Mouse (Mus musculus): ENCODE measurements around the gene Hmg20a.

Hmg20a gene

GRCm38 (mm10) chr9:56451570-56451969 lies 33.2 kb downstream of the Hmg20a start:
- DNase-seq, result no peak

GRCm38 (mm10) chr9:56453038-56453815 lies 34.8 kb downstream of the Hmg20a start:
- DNase-seq, result no peak

DNA sequence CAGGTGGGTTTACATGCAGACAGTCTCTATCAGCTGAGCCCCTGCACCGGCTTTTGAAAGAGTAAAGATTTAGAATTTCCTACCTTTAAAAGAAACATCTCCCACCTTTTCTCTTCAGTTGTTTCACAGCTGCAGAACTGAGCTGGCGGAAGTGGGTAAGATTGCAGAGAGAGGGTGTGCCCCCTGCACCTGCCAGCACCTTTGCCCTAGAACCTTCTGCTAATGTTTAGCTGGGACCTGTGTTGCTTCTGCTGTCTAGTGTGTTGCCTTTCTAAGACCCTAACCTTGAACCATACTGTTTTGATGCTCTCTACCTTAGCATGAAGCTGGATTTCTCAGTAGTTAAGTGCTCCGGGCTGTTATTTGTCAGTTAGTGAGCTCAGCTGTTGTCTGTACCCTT lies 38.0 kb downstream of the Hmg20a start:
- DNase-seq, result no peak

DNA sequence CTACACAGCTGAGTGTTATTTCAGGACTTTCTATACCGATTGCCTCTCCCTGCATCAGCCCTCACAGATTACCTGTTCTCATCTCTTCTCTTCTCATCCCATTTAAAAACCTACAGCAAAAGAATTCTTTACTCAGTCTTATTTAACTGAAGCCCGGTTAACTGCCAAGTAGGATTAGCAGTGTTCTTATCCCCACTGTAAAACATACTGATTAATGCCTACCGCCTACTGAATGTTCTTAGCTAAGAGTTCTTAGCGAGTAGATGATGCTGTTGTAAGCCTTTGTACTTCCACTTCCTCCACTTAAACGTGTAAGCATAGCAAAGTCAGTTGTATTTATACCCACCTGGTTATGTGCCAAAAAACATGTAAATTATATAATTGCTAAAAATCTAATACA lies 42.6 kb downstream of the Hmg20a start:
- no peak for DNase-seq

DNA sequence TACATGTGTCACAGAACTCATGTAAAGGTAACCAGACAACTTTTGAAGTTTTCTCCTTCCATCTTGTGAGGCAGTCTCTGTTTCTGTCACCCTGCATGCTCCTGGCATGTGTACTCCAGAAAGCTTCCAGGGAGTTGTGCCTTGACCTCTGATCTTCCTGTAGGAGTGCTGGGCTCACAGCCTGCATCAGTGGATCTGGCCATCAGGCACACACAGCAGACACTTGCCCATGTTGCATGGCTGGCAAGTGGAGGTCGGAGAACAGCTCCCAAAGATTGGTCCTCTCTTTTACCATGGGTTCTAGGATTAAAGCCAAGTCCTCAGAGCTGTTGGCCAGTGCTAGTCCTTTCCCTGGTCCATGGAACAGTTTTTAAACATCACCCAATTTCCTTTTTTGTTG lies 44.2 kb downstream of the Hmg20a start:
- DNase-seq, result no peak

- DNase-seq, result no peak
Measured at GRCm38 (mm10) chr9:56463046-56463445, 44.6 kb downstream of the Hmg20a start.

DNA sequence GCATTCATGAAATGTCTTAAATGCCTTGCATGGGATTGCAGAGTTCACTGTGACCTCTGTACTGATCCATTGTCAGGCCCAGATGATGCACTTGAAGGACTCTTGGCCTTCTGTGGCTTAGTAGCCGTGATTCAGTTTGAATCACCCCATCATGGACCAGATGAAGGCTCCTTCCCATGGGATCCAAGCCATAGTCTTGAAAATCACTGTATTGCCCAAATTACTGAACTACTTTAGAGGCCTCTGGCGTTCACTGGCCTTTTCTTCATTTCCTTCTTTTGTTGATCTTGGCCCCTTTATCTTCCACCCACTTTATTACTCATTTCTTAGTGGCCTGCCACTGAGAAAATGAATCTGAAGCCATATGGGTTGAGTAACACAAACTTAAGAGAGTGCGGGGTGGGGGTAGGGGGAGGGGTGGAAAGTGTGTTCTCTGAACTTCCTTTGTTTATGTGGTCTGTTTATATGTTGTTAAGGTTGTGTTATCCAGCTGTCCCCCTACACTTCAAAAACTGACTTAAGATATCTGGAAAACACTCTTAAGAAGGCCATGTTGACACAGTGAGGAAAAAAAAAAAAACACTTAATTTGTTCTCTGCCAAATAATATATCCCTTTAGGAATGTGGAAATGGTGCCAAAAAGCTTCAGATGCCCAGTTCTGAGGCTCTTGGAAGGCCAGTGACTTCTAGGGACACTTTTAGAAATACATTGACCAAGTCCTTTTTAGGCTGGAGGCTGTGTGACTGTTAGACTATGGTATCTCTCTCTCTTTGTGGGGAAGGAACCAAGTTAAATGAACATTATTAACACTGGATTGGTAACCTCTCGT lies 45.5 kb downstream of the Hmg20a start:
- no peak for DNase-seq

- DNase-seq, result no peak
Measured at GRCm38 (mm10) chr9:56464863-56465654, 46.6 kb downstream of the Hmg20a start.

- no peak for DNase-seq
Measured at GRCm38 (mm10) chr9:56466251-56466650, 47.8 kb downstream of the Hmg20a start.

- no peak for DNase-seq
Measured at GRCm38 (mm10) chr9:56469656-56470055, 51.2 kb downstream of the Hmg20a start.

- DNase-seq, result no peak
Measured at GRCm38 (mm10) chr9:56470291-56470690, 51.9 kb downstream of the Hmg20a start.

GRCm38 (mm10) chr9:56478975-56479647 lies 60.7 kb downstream of the Hmg20a start:
- no peak for DNase-seq

- DNase-seq, result no peak
Measured at GRCm38 (mm10) chr9:56482623-56483022, 64.2 kb downstream of the Hmg20a start.

DNA sequence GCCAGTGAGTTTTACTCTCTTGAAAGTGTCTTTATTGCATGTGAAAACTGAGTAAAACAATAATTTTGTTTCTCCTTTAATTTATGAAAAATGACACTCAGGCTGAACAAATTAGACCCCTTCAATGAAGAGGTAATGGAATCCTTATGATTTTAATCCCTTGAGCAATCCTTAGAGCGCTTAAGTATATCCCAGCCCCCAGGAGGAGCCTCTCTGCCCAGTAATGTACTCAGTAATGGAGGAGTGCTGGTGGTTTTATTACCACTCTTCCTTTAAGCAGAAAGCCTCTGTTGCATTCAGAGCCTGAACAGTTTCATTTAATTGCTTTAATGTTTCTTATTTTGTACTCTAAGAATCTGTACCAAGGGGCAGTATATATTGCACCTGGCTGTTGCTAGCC lies 67.0 kb downstream of the Hmg20a start:
- no peak for DNase-seq

GRCm38 (mm10) chr9:56486158-56486557 lies 67.7 kb downstream of the Hmg20a start:
- DNase-seq, result no peak

DNA sequence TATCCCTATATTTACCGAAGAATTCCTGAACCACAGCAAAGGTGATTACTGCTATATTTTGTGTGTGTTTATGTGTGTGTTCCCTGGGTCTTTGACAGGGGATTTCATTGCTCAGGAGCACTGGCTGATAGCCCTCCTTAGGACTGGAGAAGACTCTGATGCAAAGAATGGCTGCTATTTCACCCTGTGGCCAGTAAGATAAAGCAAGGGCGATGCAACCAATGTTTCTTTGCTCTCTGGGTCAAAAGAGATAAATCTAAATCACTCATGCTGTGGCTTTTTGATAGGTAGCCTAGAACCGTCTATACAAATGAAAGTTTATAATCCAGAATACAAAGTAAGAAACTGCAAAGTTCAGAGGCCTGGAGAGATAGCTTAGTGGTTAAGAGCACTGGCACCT lies 69.2 kb downstream of the Hmg20a start:
- DNase-seq, result no peak

DNA sequence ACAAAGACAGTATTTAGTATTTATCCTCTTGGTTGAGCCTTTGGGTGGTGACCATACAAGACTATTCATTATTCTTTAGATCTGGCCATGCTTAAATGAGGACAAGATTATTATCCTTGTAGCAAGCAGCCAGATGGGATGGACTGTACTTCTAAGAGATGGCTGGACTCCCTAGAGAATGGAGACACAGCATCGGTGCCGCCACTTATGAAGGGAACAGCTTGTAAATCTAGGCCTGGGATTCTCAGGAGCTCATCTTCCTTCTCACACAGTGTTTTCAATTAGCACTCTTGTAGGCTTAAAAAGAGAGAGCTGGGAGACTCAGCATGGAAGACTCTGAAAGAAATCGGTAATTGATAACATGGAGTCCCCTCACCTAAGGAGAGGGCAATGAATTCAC lies 74.0 kb downstream of the Hmg20a start:
- DNase-seq, result no peak

- no peak for DNase-seq
Measured at GRCm38 (mm10) chr9:56492916-56493315, 74.5 kb downstream of the Hmg20a start.

DNA sequence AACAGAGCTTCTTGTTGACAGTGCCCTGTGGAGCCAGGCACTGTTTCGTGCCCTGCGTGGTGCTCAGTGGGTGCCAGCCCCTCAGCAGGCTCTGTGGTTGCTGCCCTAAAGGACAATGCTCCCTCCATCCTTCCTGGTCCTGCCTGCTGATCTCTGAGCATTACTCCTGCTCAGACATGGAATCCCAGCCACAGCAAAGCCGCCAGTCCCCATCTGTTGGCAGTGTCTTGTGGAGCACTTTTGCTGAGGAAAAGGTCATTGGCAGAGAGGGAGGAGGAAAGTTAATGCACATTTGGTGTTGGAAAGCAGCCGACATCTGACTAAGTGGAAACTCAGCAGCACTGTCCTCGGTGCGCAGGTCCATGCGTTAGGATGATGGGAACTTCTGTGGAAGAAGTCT lies 76.7 kb downstream of the Hmg20a start:
- no peak for DNase-seq

- peak; percentile 50 for DNase-seq
Measured at GRCm38 (mm10) chr9:56495795-56496232, 77.4 kb downstream of the Hmg20a start.

GRCm38 (mm10) chr9:56496567-56496966 lies 78.2 kb downstream of the Hmg20a start:
- DNase-seq, result no peak

DNA sequence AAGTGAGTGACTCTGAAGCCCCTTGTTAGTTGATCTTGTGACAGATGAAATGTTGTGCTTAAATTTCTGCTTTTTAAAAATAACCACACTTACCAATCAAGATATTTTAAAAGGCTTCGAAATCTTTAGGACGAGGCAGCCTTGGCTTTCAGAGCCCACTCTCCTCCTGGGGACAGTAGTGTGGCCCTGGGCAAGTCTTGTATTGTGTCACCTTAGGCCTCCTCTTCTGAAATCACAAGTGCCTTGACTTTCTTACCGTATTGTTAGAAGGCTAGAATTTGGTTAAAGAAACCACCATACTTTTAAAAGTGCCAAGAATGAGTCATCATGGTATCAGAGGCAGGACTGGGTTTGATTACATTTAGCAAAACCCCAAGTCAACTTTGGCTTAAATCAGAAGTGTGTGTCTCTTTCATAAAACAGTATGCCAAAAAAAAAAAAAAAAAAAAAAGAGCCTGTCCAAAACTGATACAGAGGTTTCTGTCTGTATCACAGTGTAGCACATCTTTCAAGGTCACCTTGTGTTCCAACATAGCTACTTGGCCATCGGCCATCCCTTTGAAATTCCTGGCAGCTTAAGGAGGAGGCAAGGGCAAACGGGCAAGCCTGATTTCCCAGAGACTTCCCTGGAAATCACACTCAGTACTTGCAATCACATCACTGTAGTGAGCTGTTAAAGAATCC lies 78.9 kb downstream of the Hmg20a start:
- no peak for DNase-seq

Measured in cerebellum, adult 8-10 months (tissue).